Mouse (Mus musculus) MEL (cell line): ENCODE measurements around the gene Mpzl1. TPM values are rescaled to one million over a fixed set of nuclear protein-coding genes. Genes with fewer than 3 reads are reported as not detected.
A peak's percentile ranks its signal among the peaks of the same experiment; 100 is the strongest.

Source experiments
- DNase-seq: peaks from one replicate; pipeline ENCODE4 v3.0.0; 2011; ENCODE audit warnings: low read depth, low spot score
- H3K27ac ChIP-seq: 2 replicates; pipeline ENCODE4 v1.5.1; 2012; ENCODE audit warnings: low read depth, mild to moderate bottlenecking, control low read depth, low read length, moderate library complexity; ENCODE audit not compliant: control insufficient read depth
- H3K27me3 ChIP-seq, 2 experiments: fragments of 150-350 bp in 1 of 2; sonication (generic) in 1 of 2; 2 replicates each; pipeline ENCODE4 v1.6.1; 2012; ENCODE audit warnings: low read length in 2 of 2, mild to moderate bottlenecking in 2 of 2, improper control_type of control experiment in 1 of 2, moderate library complexity in 1 of 2; ENCODE audit not compliant: insufficient read depth in 2 of 2, control insufficient read depth in 1 of 2
- H3K36me3 ChIP-seq, 2 experiments: 2 replicates each; pipeline ENCODE4 v1.6.1; 2012 to 2014; ENCODE audit warnings: low read length in 2 of 2, improper control_type of control experiment in 1 of 2, inconsistent platforms in 1 of 2, mild to moderate bottlenecking in 1 of 2; ENCODE audit not compliant: insufficient read depth in 2 of 2, control insufficient read depth in 1 of 2
- H3K4me1 ChIP-seq, 2 experiments: fragments of 150-350 bp in 1 of 2; sonication (generic) in 1 of 2; 2 replicates each; pipeline ENCODE4 v1.6.1; 2012; ENCODE audit warnings: low read length in 2 of 2, improper control_type of control experiment in 1 of 2, mild to moderate bottlenecking in 1 of 2; ENCODE audit not compliant: insufficient read depth in 2 of 2, control insufficient read depth in 1 of 2
- H3K4me3 ChIP-seq, 2 experiments: fragments of 150-350 bp in 1 of 2; sonication (generic) in 1 of 2; 2 replicates each; pipeline ENCODE4 v1.5.1; 2012; ENCODE audit warnings: low read depth in 2 of 2, low read length in 2 of 2, mild to moderate bottlenecking in 2 of 2, moderate library complexity in 2 of 2, control low read depth in 1 of 2, improper control_type of control experiment in 1 of 2; ENCODE audit not compliant: control insufficient read depth in 1 of 2, insufficient read depth in 1 of 2
- H3K79me2 ChIP-seq: 2 replicates; pipeline ENCODE4 v1.6.1; 2012; ENCODE audit warnings: mild to moderate bottlenecking, low read length, moderate library complexity; ENCODE audit not compliant: control insufficient read depth, poor library complexity, insufficient read depth
- H3K9ac ChIP-seq: 2 replicates; pipeline ENCODE4 v1.6.1; 2012; ENCODE audit warnings: low read depth, mild to moderate bottlenecking, control low read depth, low read length, moderate library complexity; ENCODE audit not compliant: control insufficient read depth, poor library complexity, severe bottlenecking
- H3K9me3 ChIP-seq: fragments of 150-350 bp; sonication (generic); replicated peaks from 2 replicates; pipeline ENCODE4 v1.6.1; 2012; ENCODE audit warnings: mild to moderate bottlenecking, low read length, improper control_type of control experiment, moderate library complexity; ENCODE audit not compliant: insufficient read depth
- CHD2 ChIP-seq: IDR thresholded peaks from 2 replicates; pipeline ENCODE4 v1.6.1; 2011; ENCODE audit warnings: low read length, improper control_type of control experiment
- CTCF ChIP-seq, 3 experiments: IDR thresholded peaks in 2 of 3; conservative IDR thresholded peaks in 1 of 3; 2 replicates each; pipeline ENCODE4 v1.5.1; 2011 to 2012; ENCODE audit warnings: low read length in 3 of 3, low read depth in 2 of 3, mild to moderate bottlenecking in 2 of 3, improper control_type of control experiment in 1 of 3, inconsistent platforms in 1 of 3, mixed read lengths in 1 of 3, moderate library complexity in 1 of 3; ENCODE audit not compliant: control insufficient read depth in 1 of 3, insufficient read depth in 1 of 3, poor library complexity in 1 of 3, severe bottlenecking in 1 of 3
- E2F4 ChIP-seq: IDR thresholded peaks from 2 replicates; pipeline ENCODE4 v1.6.1; 2011; ENCODE audit warnings: low read depth, low read length, improper control_type of control experiment, borderline replicate concordance
- ETS1 ChIP-seq: IDR thresholded peaks from 2 replicates; pipeline ENCODE4 v1.6.1; 2012; ENCODE audit warnings: low read depth, mild to moderate bottlenecking, inconsistent platforms, low read length, improper control_type of control experiment, moderate library complexity
- GABPA ChIP-seq: IDR thresholded peaks from 2 replicates; pipeline ENCODE4 v1.6.1; 2012; ENCODE audit warnings: low read depth, mild to moderate bottlenecking, inconsistent platforms, low read length, improper control_type of control experiment, moderate library complexity
- HCFC1 ChIP-seq: IDR thresholded peaks from 2 replicates; pipeline ENCODE4 v1.6.1; 2012; ENCODE audit warnings: low read depth, mild to moderate bottlenecking, inconsistent platforms, low read length, improper control_type of control experiment, moderate library complexity
- JUND ChIP-seq: IDR thresholded peaks from 2 replicates; pipeline ENCODE4 v1.6.1; 2011; ENCODE audit warnings: low read depth, mild to moderate bottlenecking, improper control_type of control experiment, low read length
- KAT2A ChIP-seq: conservative IDR thresholded peaks from 2 replicates; pipeline ENCODE4 v1.6.1; 2012; ENCODE audit warnings: low read depth, low read length, improper control_type of control experiment, inconsistent platforms
- MAZ ChIP-seq: IDR thresholded peaks from 2 replicates; pipeline ENCODE4 v1.6.1; 2012; ENCODE audit warnings: low read depth, mild to moderate bottlenecking, inconsistent platforms, low read length, improper control_type of control experiment
- MEF2A ChIP-seq: IDR thresholded peaks from 2 replicates; pipeline ENCODE4 v1.6.1; 2014; ENCODE audit warnings: low read depth, mild to moderate bottlenecking, inconsistent platforms, low read length, improper control_type of control experiment; ENCODE audit not compliant: poor library complexity, insufficient replicate concordance, severe bottlenecking; ENCODE audit errors: extremely low read depth
- MYC ChIP-seq: IDR thresholded peaks from 2 replicates; pipeline ENCODE4 v1.6.1; 2011; ENCODE audit warnings: low read depth, mild to moderate bottlenecking, low read length, improper control_type of control experiment, moderate library complexity
- POLR2A ChIP-seq, 2 experiments: IDR thresholded peaks; 2 replicates each; pipeline ENCODE4 v1.6.1; 2011 to 2012; ENCODE audit warnings: low read length in 2 of 2, mild to moderate bottlenecking in 2 of 2, control low read depth in 1 of 2, improper control_type of control experiment in 1 of 2, low read depth in 1 of 2, moderate library complexity in 1 of 2; ENCODE audit not compliant: control insufficient read depth in 1 of 2, insufficient read depth in 1 of 2, poor library complexity in 1 of 2
- RCOR1 ChIP-seq: IDR thresholded peaks from 2 replicates; pipeline ENCODE4 v1.6.1; 2012; ENCODE audit warnings: low read depth, mild to moderate bottlenecking, inconsistent platforms, low read length, improper control_type of control experiment
- TAL1 ChIP-seq: IDR thresholded peaks from 2 replicates; pipeline ENCODE4 v1.6.1; 2012; ENCODE audit warnings: mild to moderate bottlenecking, inconsistent platforms, low read length, moderate library complexity, mixed read lengths
- TCF12 ChIP-seq: IDR thresholded peaks from 2 replicates; pipeline ENCODE4 v1.6.1; 2014; ENCODE audit warnings: low read depth, mild to moderate bottlenecking, inconsistent platforms, low read length, improper control_type of control experiment, moderate library complexity
- ZC3H11A ChIP-seq: IDR thresholded peaks from 2 replicates; pipeline ENCODE4 v1.6.1; 2012; ENCODE audit warnings: low read depth, mild to moderate bottlenecking, inconsistent platforms, low read length, improper control_type of control experiment
- ZKSCAN1 ChIP-seq: IDR thresholded peaks from 2 replicates; pipeline ENCODE4 v1.6.1; 2012; ENCODE audit warnings: low read depth, mild to moderate bottlenecking, inconsistent platforms, low read length, improper control_type of control experiment, moderate library complexity
- ZMIZ1 ChIP-seq: IDR thresholded peaks from 2 replicates; pipeline ENCODE4 v1.6.1; 2012; ENCODE audit warnings: low read depth, mild to moderate bottlenecking, inconsistent platforms, low read length, improper control_type of control experiment, moderate library complexity
- ZNF384 ChIP-seq: IDR thresholded peaks from 2 replicates; pipeline ENCODE4 v1.6.1; 2012; ENCODE audit warnings: low read depth, mild to moderate bottlenecking, inconsistent platforms, low read length, improper control_type of control experiment
- polyA plus RNA-seq, 2 experiments: library from polyadenylated mRNA; stranded (reverse) in 1 of 2; unstranded in 1 of 2; fragments of >175 nt in 1 of 2; fragments of >200 nt in 1 of 2; gene quantifications; 2 replicates each; pipeline versions ENCODE4 v1.2.1 to v1.2.4; 2012; ENCODE audit warnings: low replicate concordance in 2 of 2, low read depth in 1 of 2; ENCODE audit not compliant: insufficient read length in 2 of 2, insufficient read depth in 1 of 2, missing spikeins in 1 of 2
- total RNA-seq: library from RNA; depleted of rRNA; stranded (reverse); fragments of 300-350 nt; gene quantifications from 2 replicates; pipeline ENCODE4 v1.2.3, GENCODE M21; 2012

The Mpzl1 gene
- total and polyA plus RNA-seq, 3 experiments = 3.2 to 19.8 TPM; not detected in 1

- TF ChIP-seq ZKSCAN1 = no peak
- TF ChIP-seq ETS1 = no peak
- TF ChIP-seq MEF2A = no peak
- no peak for TF ChIP-seq MAZ
- no peak for TF ChIP-seq TCF12
- no peak for TF ChIP-seq TAL1
- peak; percentile 37 to 76 (median 45); a peak in 5 of 6 replicates for TF ChIP-seq CTCF (IDR thresholded peaks at IDR 0.05 in 2 of 3, conservative IDR thresholded peaks at IDR 0.05 in 1 of 3; ENCODE audit: control insufficient read depth in 1 of 3, insufficient read depth in 1 of 3, low read depth in 2 of 3, low read length in 3 of 3, poor library complexity in 1 of 3, severe bottlenecking in 1 of 3)
- TF ChIP-seq ZMIZ1 = no peak
- 0 out of 2 replicates have a peak, but pooled peaks have one; percentile 3 for TF ChIP-seq ZC3H11A
- peak; percentile 44; the same call in 1 of the 2 replicates for TF ChIP-seq E2F4
- peak; percentile 54; the same call in 1 of the 2 replicates for TF ChIP-seq HCFC1
- peak; percentile 62; the same call in 1 of the 2 replicates for TF ChIP-seq ZNF384
- peak; percentile 71 for TF ChIP-seq KAT2A
- TF ChIP-seq, all 39 proteins: peak for 11
Observed at GRCm38 (mm10) chr1:165641271-165641771, 7.0 kb upstream of the Mpzl1 start (continued).

DNA sequence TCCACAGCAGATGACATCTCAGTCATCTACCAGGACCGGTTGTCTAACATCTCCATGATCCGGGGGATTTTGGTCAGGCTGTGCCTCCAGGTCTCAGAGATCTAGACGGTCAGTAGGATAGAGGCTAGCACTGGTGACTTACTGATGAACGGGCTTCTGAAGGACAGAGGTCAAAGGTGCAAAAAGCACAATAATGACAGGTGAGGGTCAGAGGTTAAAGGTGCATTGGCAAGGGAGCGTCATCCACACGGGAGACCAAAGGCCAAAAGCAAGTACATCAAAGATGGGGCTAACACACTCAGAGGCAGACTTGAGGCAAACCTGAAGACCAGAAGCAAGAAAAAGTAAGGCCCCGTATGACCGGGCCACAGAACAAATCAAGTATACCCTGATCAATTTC is 2.0 kb upstream of the Mpzl1 start:
- no peaks in the 10 kb centered on the region for H3K27me3 ChIP-seq
- no peak for DNase-seq
- no peak overlapping the region for H3K27ac ChIP-seq
- peaks cover 0 to 2% of the 10 kb centered on the region in 2 experiments; a peak in 2 of 4 replicates for H3K4me1 ChIP-seq
- no peak overlapping the region for H3K4me3 ChIP-seq
- H3K79me2 ChIP-seq = no peaks in the 10 kb centered on the region
- H3K9me3 ChIP-seq = no peaks in the 10 kb centered on the region
- TF ChIP-seq GABPA (no peak), RCOR1 (no peak), ZMIZ1 (no peak), MYC (no peak), KAT2A (no peak), TAL1 (no peak), CTCF (IDR thresholded peaks at IDR 0.05 in 2 of 3, conservative IDR thresholded peaks at IDR 0.05 in 1 of 3; ENCODE audit: control insufficient read depth in 1 of 3, insufficient read depth in 1 of 3, low read depth in 2 of 3, low read length in 3 of 3, poor library complexity in 1 of 3, severe bottlenecking in 1 of 3) (no peak), POLR2A (IDR thresholded peaks at IDR 0.05; ENCODE audit: control insufficient read depth in 1 of 2, insufficient read depth in 1 of 2, low read depth in 1 of 2, low read length in 2 of 2, poor library complexity in 1 of 2) (no peak), CHD2 (no peak), E2F4 (no peak), ETS1 (no peak), JUND (no peak)
- H3K9ac ChIP-seq = peak overlapping the region; percentile 63; the same call in 1 of the 2 replicates
- H3K36me3 ChIP-seq = peaks cover 0 to 3% of the 10 kb centered on the region in 2 experiments; a peak in 1 of 4 replicates
